Mouse (Mus musculus) heart, postnatal 0 days (tissue): Measurements from ENCODE around the gene Crip2. TPM values are rescaled to one million over a fixed set of nuclear protein-coding genes. Genes with fewer than 3 reads are reported as not detected.

Experiments used
- ATAC-seq: fragments of 200-750 bp; cut with Nextera tagmentation; 2 replicates; pipeline ENCODE4 v1.8.0; 2017; ENCODE audit warnings: low read depth, moderate number of reproducible peaks, moderate library complexity; ENCODE audit not compliant: insufficient read depth
- DNase-seq: peaks from one replicate; pipeline ENCODE4 v3.0.0-alpha.2; 2016; ENCODE audit warnings: low spot score
- H3K27ac ChIP-seq: fragments of 300-500 bp; sonication (generic); 2 replicates; pipeline ENCODE4 v1.5.1; 2014; ENCODE audit warnings: low read depth, mild to moderate bottlenecking
- H3K27me3 ChIP-seq: fragments of 300-500 bp; sonication (generic); 2 replicates; pipeline ENCODE4 v1.6.1; 2014; ENCODE audit warnings: low read length, mixed read lengths; ENCODE audit not compliant: control insufficient read depth, insufficient read depth
- H3K36me3 ChIP-seq: fragments of 300-500 bp; sonication (generic); replicated peaks from 2 replicates; pipeline ENCODE4 v1.6.1; 2014; ENCODE audit warnings: low read length, mixed read lengths; ENCODE audit not compliant: control insufficient read depth, insufficient read depth
- H3K4me1 ChIP-seq: fragments of 300-500 bp; sonication (generic); 2 replicates; pipeline ENCODE4 v1.6.1; 2014; ENCODE audit warnings: antibody characterized with exemption; ENCODE audit not compliant: control insufficient read depth, insufficient read depth
- H3K4me2 ChIP-seq: fragments of 300-500 bp; sonication (generic); 2 replicates; pipeline ENCODE4 v1.6.1; 2014; ENCODE audit warnings: low read depth, mild to moderate bottlenecking, low read length, moderate library complexity
- H3K4me3 ChIP-seq: fragments of 300-500 bp; sonication (generic); 2 replicates; pipeline ENCODE4 v1.5.1; 2014; ENCODE audit warnings: low read depth, low read length
- H3K9ac ChIP-seq: fragments of 300-500 bp; sonication (generic); replicated peaks from 2 replicates; pipeline ENCODE4 v1.6.1; 2014; ENCODE audit warnings: low read depth, low read length, mixed read lengths
- H3K9me3 ChIP-seq: fragments of 300-500 bp; sonication (generic); replicated peaks from 2 replicates; pipeline ENCODE4 v1.6.1; 2016; ENCODE audit warnings: low read length; ENCODE audit not compliant: control insufficient read depth
- CTCF ChIP-seq: IDR thresholded peaks from 2 replicates; pipeline ENCODE4 v1.5.1; 2016; ENCODE audit warnings: antibody characterized with exemption, control low read depth, low read depth
- EP300 ChIP-seq: IDR thresholded peaks from 2 replicates; pipeline ENCODE4 v1.6.1; 2016; ENCODE audit warnings: antibody characterized with exemption, low read depth
- WGBS: fragments of 180-500 bp; shearing (Covaris S2); extraction: QIAGEN DNeasy Blood & Tissue Kit; methylation state at CpG from one replicate; pipeline ENCODE4 v1.1.7; 2014; 5-methylcytosine and 5-hydroxymethylcytosine counted together
- polyA plus RNA-seq: library from polyadenylated mRNA; unstranded; fragments of >200 nt; fragmentation: Nextera tagmentation; extraction: Ambion mirVana; gene quantifications from 2 replicates; pipeline ENCODE4 v1.2.1, GENCODE M21; 2015
- total RNA-seq: library from RNA; depleted of rRNA; stranded (reverse); fragments of >200 nt; gene quantifications from 2 replicates; pipeline ENCODE4 v1.2.3, GENCODE M21; 2014; ENCODE audit warnings: low replicate concordance; rRNA removed

The Crip2 gene
- total and polyA plus RNA-seq, 2 experiments from 2014 or later: 1,556 to 2,395 TPM

DNA sequence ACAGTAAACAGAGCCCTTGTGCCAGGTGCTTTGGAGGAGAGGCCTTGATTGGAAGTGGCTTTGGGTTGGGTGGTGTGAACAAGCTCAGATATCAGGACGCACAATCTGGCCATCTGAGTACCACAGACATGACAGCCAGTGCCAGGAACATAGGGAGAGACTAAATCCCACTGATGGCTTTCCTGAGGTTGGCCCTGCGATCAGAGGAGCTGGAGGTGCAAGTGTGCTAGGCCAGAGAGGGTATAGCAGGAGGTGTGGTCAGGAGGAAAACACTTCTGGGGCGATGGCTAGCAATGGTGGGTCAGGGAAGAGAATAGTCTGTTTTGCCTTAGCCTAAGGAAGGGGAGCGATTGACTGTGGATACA, 47.0 kb downstream of the Crip2 start:
- ATAC-seq (no peak), DNase-seq (no peak)
- H3K36me3 ChIP-seq: no peaks in the 10 kb centered on the region
- 48% methylated on average over 4 of the region's 4 CpGs for WGBS
- peaks cover 46% of the 10 kb centered on the region for H3K27me3 ChIP-seq
- no peaks in the 10 kb centered on the region for H3K9me3 ChIP-seq
- peak overlapping the region; percentile 35 for H3K4me3 ChIP-seq
- peaks cover 14% of the 10 kb centered on the region for H3K4me1 ChIP-seq
- H3K4me2 ChIP-seq: peak overlapping the region; percentile 72
- no peak for TF ChIP-seq CTCF
- no peak for TF ChIP-seq EP300
- H3K27ac ChIP-seq: no peak overlapping the region
- H3K9ac ChIP-seq: no peak overlapping the region

DNA sequence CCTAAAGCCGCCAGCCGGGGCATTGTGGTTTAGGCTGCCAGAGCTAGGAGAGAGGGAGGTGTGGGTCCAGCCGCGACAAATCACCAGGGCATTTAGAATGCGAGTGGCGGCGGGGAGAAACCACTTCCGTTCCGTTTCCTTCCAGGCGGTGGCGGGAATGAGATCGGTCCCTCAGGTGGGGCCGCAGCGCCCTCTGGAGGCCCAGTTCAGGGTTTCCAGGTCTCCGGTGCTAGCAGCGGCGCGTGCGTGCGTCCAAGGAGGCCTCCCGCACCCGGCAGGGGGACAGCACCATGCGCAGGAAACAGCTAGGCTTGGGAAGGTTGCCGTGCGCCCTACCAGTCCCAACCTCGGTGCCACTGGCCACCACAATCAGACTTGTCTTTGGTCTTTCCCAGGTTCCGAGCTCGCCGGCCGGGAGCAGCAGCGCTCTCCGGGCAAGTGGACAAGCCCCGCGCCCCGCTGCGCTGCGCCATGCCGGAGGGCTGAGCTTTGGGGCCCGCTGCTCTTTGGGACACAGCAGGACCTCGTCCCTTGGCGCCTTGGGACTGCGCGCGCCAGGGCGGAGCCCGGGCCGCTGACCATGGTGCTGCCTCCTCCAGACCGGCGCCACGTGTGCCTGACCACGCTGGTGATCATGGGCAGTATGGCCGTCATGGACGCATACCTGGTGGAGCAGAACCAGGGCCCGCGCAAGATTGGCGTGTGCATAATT, 47.7 kb downstream of the Crip2 start:
- H3K9me3 ChIP-seq: no peaks in the 10 kb centered on the region
- H3K4me2 ChIP-seq: peak overlapping the region; percentile 72
- peaks cover 14% of the 10 kb centered on the region for H3K4me1 ChIP-seq
- ATAC-seq: peak; percentile 74; the same call in 1 of the 2 replicates
- no peak overlapping the region for H3K9ac ChIP-seq
- H3K4me3 ChIP-seq: peak overlapping the region; percentile 35
- H3K36me3 ChIP-seq: no peaks in the 10 kb centered on the region
- H3K27me3 ChIP-seq: peaks cover 46% of the 10 kb centered on the region
- DNase-seq: peak; percentile 40
- H3K27ac ChIP-seq: no peak overlapping the region
- TF ChIP-seq EP300: no peak
- peak; percentile 58 for TF ChIP-seq CTCF
- WGBS: 4% methylated on average over 56 of the region's 56 CpGs

DNA sequence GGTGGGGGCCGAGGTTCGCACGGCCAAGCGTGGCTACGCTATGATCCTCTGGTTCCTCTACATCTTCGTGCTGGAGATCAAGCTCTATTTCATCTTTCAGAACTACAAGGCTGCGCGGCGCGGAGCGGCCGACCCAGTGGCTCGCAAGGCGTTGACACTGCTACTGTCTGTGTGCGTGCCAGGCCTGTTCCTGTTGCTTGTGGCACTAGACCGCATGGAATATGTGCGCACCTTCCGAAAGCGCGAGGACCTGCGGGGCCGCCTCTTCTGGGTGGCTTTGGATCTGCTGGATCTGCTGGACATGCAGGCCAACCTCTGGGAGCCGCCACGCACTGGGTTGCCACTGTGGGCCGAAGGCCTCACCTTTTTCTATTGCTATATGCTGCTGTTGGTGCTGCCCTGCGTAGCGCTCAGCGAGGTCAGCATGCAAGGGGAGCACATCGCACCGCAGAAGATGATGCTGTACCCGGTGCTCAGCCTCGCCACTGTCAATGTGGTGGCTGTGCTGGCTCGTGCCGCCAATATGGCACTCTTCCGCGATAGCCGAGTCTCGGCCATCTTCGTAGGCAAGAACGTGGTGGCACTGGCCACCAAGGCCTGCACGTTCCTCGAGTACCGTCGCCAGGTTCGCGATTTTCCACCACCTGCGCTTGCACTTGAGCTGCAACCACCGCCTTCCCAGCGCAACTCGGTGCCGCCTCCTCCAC, 48.5 kb downstream of the Crip2 start:
- Histone ChIP-seq H3K27me3 (peaks cover 46% of the 10 kb centered on the region), H3K27ac (no peak overlapping the region), H3K4me3 (no peak overlapping the region), H3K4me2 (0 out of 2 replicates have a peak overlapping the region, but pooled peaks have one; percentile 72), H3K36me3 (no peaks in the 10 kb centered on the region), H3K9ac (no peak overlapping the region), H3K4me1 (peaks cover 14% of the 10 kb centered on the region), H3K9me3 (no peaks in the 10 kb centered on the region)
- DNase-seq: no peak
- ATAC-seq: no peak
- 77% methylated on average over 51 of the region's 51 CpGs for WGBS
- no peak for TF ChIP-seq EP300
- TF ChIP-seq CTCF: no peak

DNA sequence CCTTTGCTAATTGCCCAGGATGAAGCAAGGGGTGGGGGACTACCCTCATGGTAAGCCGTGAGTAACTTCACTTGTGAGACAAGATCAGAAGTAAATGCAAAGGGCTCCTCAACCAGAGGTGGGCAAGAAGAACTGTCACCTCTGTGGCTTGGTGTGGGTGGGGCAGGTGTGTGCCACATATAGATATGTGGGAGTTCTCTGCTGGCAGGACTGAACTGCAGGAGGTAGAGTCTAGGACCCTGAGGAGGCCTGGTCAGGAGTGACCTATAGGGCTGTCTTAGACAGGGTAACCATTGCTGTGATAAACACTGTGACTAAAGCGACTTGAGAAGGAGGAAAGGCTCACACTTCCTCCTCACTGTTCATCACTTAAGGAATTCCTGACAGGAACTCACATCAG, 53.4 kb downstream of the Crip2 start:
- TF ChIP-seq CTCF (no peak), EP300 (no peak)
- no peak overlapping the region for H3K27ac ChIP-seq
- H3K4me3 ChIP-seq: no peak overlapping the region
- peaks cover 4% of the 10 kb centered on the region for H3K27me3 ChIP-seq
- no peaks in the 10 kb centered on the region for H3K4me1 ChIP-seq
- no peak overlapping the region for H3K9ac ChIP-seq
- H3K36me3 ChIP-seq: no peaks in the 10 kb centered on the region
- ATAC-seq (no peak), DNase-seq (no peak)
- WGBS: 50% methylated on average over 2 of the region's 2 CpGs
- no peaks in the 10 kb centered on the region for H3K9me3 ChIP-seq
- H3K4me2 ChIP-seq: no peak overlapping the region

Other genes starting within 250 kb of the Crip2 start
- 22.7 and 58.5 TPM in 2 replicates for gene Jag2, start 210.5 kb upstream of the Crip2 start, total RNA-seq
- gene Jag2, start 210.5 kb upstream of the Crip2 start, polyA plus RNA-seq: 1.8 and 3.3 TPM in 2 replicates
- 13.5 and 33.9 TPM in 2 replicates for gene Nudt14, start 198.1 kb upstream of the Crip2 start, total RNA-seq
- 28.2 and 33.2 TPM in 2 replicates for gene Nudt14, start 198.1 kb upstream of the Crip2 start, polyA plus RNA-seq
- 62.7 and 70.2 TPM in 2 replicates for gene Btbd6, start 163.8 kb upstream of the Crip2 start, total RNA-seq
- 20.4 and 21.6 TPM in 2 replicates for gene Btbd6, start 163.8 kb upstream of the Crip2 start, polyA plus RNA-seq
- gene Brf1, start 139.5 kb upstream of the Crip2 start, total RNA-seq: 26.0 and 51.9 TPM in 2 replicates
- 24.5 TPM in 2 replicates for gene Brf1, start 139.5 kb upstream of the Crip2 start, polyA plus RNA-seq
- 20.4 and 38.5 TPM in 2 replicates for gene Pacs2, start 125.7 kb upstream of the Crip2 start, total RNA-seq
- 4.3 and 5.1 TPM in 2 replicates for gene Pacs2, start 125.7 kb upstream of the Crip2 start, polyA plus RNA-seq
- gene Tex22, start 65.7 kb upstream of the Crip2 start, total RNA-seq: not detected in 2 replicates
- not detected in 2 replicates for gene Tex22, start 65.7 kb upstream of the Crip2 start, polyA plus RNA-seq
- 26.3 and 32.0 TPM in 2 replicates for gene Mta1, start 42.0 kb upstream of the Crip2 start, total RNA-seq
- 10.9 and 11.8 TPM in 2 replicates for gene Mta1, start 42.0 kb upstream of the Crip2 start, polyA plus RNA-seq
- 286 and 487 TPM in 2 replicates for gene Crip1, start 6.1 kb downstream of the Crip2 start, total RNA-seq
- 831 and 871 TPM in 2 replicates for gene Crip1, start 6.1 kb downstream of the Crip2 start, polyA plus RNA-seq
- gene Tedc1, start 16.2 kb downstream of the Crip2 start, total RNA-seq: 6.7 and 16.5 TPM in 2 replicates
- 4.5 and 4.9 TPM in 2 replicates for gene Tedc1, start 16.2 kb downstream of the Crip2 start, polyA plus RNA-seq
- 0.97 and 4.8 TPM in 2 replicates for gene Tmem121, start 45.7 kb downstream of the Crip2 start, total RNA-seq
- gene Tmem121, start 45.7 kb downstream of the Crip2 start, polyA plus RNA-seq: 1.2 TPM in 2 replicates